Mouse (Mus musculus) right cerebral cortex, postnatal 25 days (tissue): ENCODE measurements around the gene Pisd.
"Not testable (repeated sequence)": the region's sequence is repeated elsewhere in the genome, so short reads cannot be mapped to it uniquely, and the experiment has no call there.

ENCODE experiments used
- DNase-seq: peaks from one replicate; pipeline ENCODE4 v3.0.0; 2022

The Pisd gene

GRCm38 (mm10) chr5:32745705-32746655 is 39.5 kb downstream of the Pisd start:
- peak; percentile 62 for DNase-seq

- DNase-seq = peak; percentile 84
Observed at GRCm38 (mm10) chr5:32742149-32742548, 43.3 kb downstream of the Pisd start.

- DNase-seq = peak; percentile 59
Observed at GRCm38 (mm10) chr5:32741377-32741776, 44.1 kb downstream of the Pisd start.

- DNase-seq = peak; percentile 42
Observed at GRCm38 (mm10) chr5:32740850-32741249, 44.6 kb downstream of the Pisd start.

GRCm38 (mm10) chr5:32740138-32740537 is 45.3 kb downstream of the Pisd start:
- no peak for DNase-seq

GRCm38 (mm10) chr5:32736770-32737169 is 48.7 kb downstream of the Pisd start:
- not testable (repeated sequence) for DNase-seq

GRCm38 (mm10) chr5:32735779-32736178 is 49.7 kb downstream of the Pisd start:
- DNase-seq = no peak

GRCm38 (mm10) chr5:32733892-32734291 is 51.6 kb downstream of the Pisd start:
- not testable (repeated sequence) for DNase-seq

- DNase-seq = no peak
Observed at GRCm38 (mm10) chr5:32728851-32729250, 56.6 kb downstream of the Pisd start.

GRCm38 (mm10) chr5:32728300-32728699 is 57.1 kb downstream of the Pisd start:
- DNase-seq = no peak

- not testable (repeated sequence) for DNase-seq
Observed at GRCm38 (mm10) chr5:32725397-32725796, 60.0 kb downstream of the Pisd start.

GRCm38 (mm10) chr5:32723981-32724380 is 61.5 kb downstream of the Pisd start:
- DNase-seq = no peak

- not testable (repeated sequence) for DNase-seq
Observed at GRCm38 (mm10) chr5:32722711-32723110, 62.7 kb downstream of the Pisd start.

GRCm38 (mm10) chr5:32722263-32722662 is 63.2 kb downstream of the Pisd start:
- no peak for DNase-seq

GRCm38 (mm10) chr5:32721316-32721715 is 64.1 kb downstream of the Pisd start:
- no peak for DNase-seq

GRCm38 (mm10) chr5:32720416-32720815 is 65.0 kb downstream of the Pisd start:
- DNase-seq = no peak

GRCm38 (mm10) chr5:32718916-32719315 is 66.5 kb downstream of the Pisd start:
- no peak for DNase-seq

- no peak for DNase-seq
Observed at GRCm38 (mm10) chr5:32717726-32718125, 67.7 kb downstream of the Pisd start.

- peak; percentile 83 for DNase-seq
Observed at GRCm38 (mm10) chr5:32713703-32714467, 71.6 kb downstream of the Pisd start.

- no peak for DNase-seq
Observed at GRCm38 (mm10) chr5:32713042-32713702, 72.3 kb downstream of the Pisd start.

- DNase-seq = no peak
Observed at GRCm38 (mm10) chr5:32712221-32713041, 73.0 kb downstream of the Pisd start.

- no peak for DNase-seq
Observed at GRCm38 (mm10) chr5:32711485-32711884, 74.0 kb downstream of the Pisd start.
